Mouse (Mus musculus) neural tube, embryonic 14.5 days (tissue): ENCODE measurements around the gene Morc3. TPM values are rescaled to one million over a fixed set of nuclear protein-coding genes. Genes with fewer than 3 reads are reported as not detected.

Experiments
- ATAC-seq: fragments of 200-750 bp; cut with Nextera tagmentation; 2 replicates; pipeline ENCODE4 v1.8.0; 2017; ENCODE audit warnings: low read depth, mild to moderate bottlenecking, moderate TSS enrichment, moderate library complexity
- H3K27ac ChIP-seq: fragments of 300-500 bp; sonication (generic); 2 replicates; pipeline ENCODE4 v1.5.1; 2014; ENCODE audit warnings: low read depth, mild to moderate bottlenecking, control low read depth, low read length, moderate library complexity, mixed read lengths
- H3K27me3 ChIP-seq: fragments of 300-500 bp; sonication (generic); 2 replicates; pipeline ENCODE4 v1.6.1; 2014; ENCODE audit warnings: low read length; ENCODE audit not compliant: control insufficient read depth, insufficient read depth
- H3K36me3 ChIP-seq: fragments of 300-500 bp; sonication (generic); 2 replicates; pipeline ENCODE4 v1.6.1; 2014; ENCODE audit warnings: low read length, mixed read lengths; ENCODE audit not compliant: control insufficient read depth, insufficient read depth
- H3K4me1 ChIP-seq: fragments of 300-500 bp; sonication (generic); 2 replicates; pipeline ENCODE4 v1.6.1; 2014; ENCODE audit warnings: low read length; ENCODE audit not compliant: control insufficient read depth, insufficient read depth
- H3K4me2 ChIP-seq: fragments of 300-500 bp; sonication (generic); 2 replicates; pipeline ENCODE4 v1.6.1; 2014; ENCODE audit warnings: mild to moderate bottlenecking, low read depth, low read length, control low read depth
- H3K4me3 ChIP-seq: fragments of 300-500 bp; sonication (generic); 2 replicates; pipeline ENCODE4 v1.5.1; 2014; ENCODE audit warnings: low read depth, low read length, control low read depth, mixed read lengths
- H3K9ac ChIP-seq: fragments of 300-500 bp; sonication (generic); replicated peaks from 2 replicates; pipeline ENCODE4 v1.6.1; 2014; ENCODE audit warnings: low read depth, mild to moderate bottlenecking, control low read depth, low read length, mixed read lengths
- H3K9me3 ChIP-seq: fragments of 300-500 bp; sonication (generic); 2 replicates; pipeline ENCODE4 v1.6.1; 2016; ENCODE audit warnings: low read length; ENCODE audit not compliant: control insufficient read depth
- WGBS: fragments of 180-500 bp; shearing (Covaris S2); extraction: QIAGEN DNeasy Blood & Tissue Kit; methylation state at CpG from one replicate; pipeline ENCODE4 v1.1.7; 2014; 5-methylcytosine and 5-hydroxymethylcytosine counted together
- polyA plus RNA-seq: library from polyadenylated mRNA; unstranded; fragments of >200 nt; fragmentation: Nextera tagmentation; extraction: Ambion mirVana; gene quantifications from 2 replicates; pipeline ENCODE4 v1.2.1, GENCODE M21; 2014

Gene Morc3
- polyA plus RNA-seq, 1 experiment from 2014 or later, result 39.9 TPM

DNA sequence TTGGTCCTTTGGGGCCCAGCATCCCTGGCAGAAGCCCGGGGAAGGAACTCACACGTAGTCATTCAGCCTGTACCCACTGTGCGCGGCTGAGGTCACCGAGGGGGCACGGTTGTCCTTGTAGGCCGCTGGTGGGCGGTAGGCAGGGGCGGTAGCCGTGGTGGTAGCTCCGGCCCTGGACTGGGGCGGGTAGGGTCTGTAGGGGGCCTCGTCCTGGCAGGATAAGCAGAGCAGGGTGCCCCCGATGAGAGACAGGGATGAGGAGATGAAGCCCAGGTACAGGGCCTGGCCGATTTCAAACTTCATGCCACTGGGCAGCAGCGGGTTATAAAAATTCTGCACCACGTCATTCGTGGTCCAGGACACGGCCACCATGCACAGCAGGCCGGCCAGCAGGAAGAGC is 87.3 kb downstream of the Morc3 start:
- H3K36me3 ChIP-seq, result no peaks in the 10 kb centered on the region
- WGBS, result 69% methylated on average over 20 of the region's 20 CpGs
- ATAC-seq, result 0 out of 2 replicates have a peak, but pooled peaks have one; percentile 9
- H3K4me1 ChIP-seq, result no peaks in the 10 kb centered on the region
- no peaks in the 10 kb centered on the region for H3K9me3 ChIP-seq
- H3K27me3 ChIP-seq, result no peaks in the 10 kb centered on the region
- H3K4me3 ChIP-seq, result no peak overlapping the region
- no peak overlapping the region for H3K4me2 ChIP-seq
- no peak overlapping the region for H3K9ac ChIP-seq
- no peak overlapping the region for H3K27ac ChIP-seq

DNA sequence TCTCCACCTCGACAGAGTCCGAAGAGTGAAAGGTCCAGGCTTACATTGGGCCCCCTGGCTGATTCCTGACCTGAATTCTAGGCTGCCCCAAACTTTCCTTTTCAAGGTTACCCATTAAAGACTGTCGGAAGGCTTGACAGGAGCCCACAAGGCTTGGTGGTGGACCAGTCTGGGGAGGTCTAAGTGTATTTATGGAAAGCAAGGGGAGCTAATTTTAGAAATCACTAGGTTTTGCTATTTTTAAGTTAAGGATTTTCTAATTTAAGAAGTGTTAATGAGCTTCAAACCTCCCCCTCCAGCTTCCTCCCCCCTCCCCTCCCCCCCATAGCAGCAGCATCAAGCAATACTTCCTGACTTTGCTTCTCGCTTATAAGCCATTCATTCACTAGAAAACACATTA is 88.8 kb downstream of the Morc3 start:
- no peak overlapping the region for H3K27ac ChIP-seq
- ATAC-seq, result no peak
- no peak overlapping the region for H3K9ac ChIP-seq
- WGBS, result 79% methylated on average over 4 of the region's 4 CpGs
- H3K4me2 ChIP-seq, result no peak overlapping the region
- no peaks in the 10 kb centered on the region for H3K27me3 ChIP-seq
- H3K36me3 ChIP-seq, result no peaks in the 10 kb centered on the region
- no peaks in the 10 kb centered on the region for H3K9me3 ChIP-seq
- no peak overlapping the region for H3K4me3 ChIP-seq
- H3K4me1 ChIP-seq, result no peaks in the 10 kb centered on the region

DNA sequence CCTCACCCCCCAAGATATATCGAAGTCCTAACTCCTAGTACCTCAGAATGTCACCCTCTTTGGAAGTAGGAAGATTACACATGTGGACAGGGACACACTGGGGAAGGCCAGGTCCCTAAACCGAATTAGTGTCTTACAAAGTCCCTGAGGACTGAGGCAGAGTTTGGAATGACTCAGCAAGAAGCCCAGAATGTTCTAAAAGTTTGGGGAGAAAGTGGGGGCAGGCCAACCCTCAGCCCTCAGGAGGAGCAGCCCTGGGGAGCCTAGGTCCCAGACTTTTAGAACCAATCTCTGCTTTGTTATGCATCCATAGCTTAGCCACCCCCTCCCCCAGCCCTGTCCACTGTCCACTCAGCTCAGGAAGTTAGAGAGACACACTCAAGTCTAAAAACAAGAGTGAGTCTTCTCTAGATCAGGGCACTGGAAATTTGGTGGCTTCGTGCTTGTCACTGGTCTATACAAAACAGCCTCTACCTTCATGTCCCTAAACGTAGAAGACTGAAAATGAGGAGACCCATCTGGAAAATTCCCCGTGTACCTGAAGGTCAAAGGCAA is 91.0 kb downstream of the Morc3 start:
- no peaks in the 10 kb centered on the region for H3K36me3 ChIP-seq
- no peaks in the 10 kb centered on the region for H3K27me3 ChIP-seq
- H3K27ac ChIP-seq, result no peak overlapping the region
- H3K4me3 ChIP-seq, result no peak overlapping the region
- ATAC-seq, result no peak
- H3K9ac ChIP-seq, result no peak overlapping the region
- no peaks in the 10 kb centered on the region for H3K9me3 ChIP-seq
- 80% methylated on average over 5 of the region's 5 CpGs for WGBS
- no peaks in the 10 kb centered on the region for H3K4me1 ChIP-seq
- H3K4me2 ChIP-seq, result no peak overlapping the region

DNA sequence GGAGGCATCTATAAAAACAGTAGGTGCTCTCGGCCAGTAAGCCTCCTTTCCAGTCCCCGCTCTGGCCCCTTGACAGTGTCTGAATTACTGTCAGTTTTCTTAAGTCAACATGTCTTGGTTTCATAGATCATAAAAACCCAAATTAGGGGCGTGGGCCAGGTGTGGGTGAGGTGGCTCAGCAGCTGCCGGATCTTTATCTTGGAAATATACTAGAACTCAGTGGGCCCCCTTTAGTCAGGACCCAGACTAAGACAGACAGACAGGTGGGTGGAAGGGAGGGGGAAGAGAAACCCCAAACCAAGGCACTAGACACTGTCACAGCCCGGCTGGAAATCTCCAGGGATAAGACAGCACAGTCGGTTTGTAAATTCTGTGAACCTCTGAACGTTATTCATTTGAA is 91.9 kb downstream of the Morc3 start:
- WGBS, result 80% methylated on average over 7 of the region's 7 CpGs
- Histone ChIP-seq H3K27me3 (no peaks in the 10 kb centered on the region), H3K27ac (no peak overlapping the region), H3K9ac (no peak overlapping the region), H3K4me2 (no peak overlapping the region), H3K36me3 (no peaks in the 10 kb centered on the region), H3K4me3 (no peak overlapping the region), H3K9me3 (no peaks in the 10 kb centered on the region), H3K4me1 (no peaks in the 10 kb centered on the region)
- ATAC-seq, result no peak

Other genes starting within 250 kb of the Morc3 start
- gene Setd4, start 228.1 kb upstream of the Morc3 start, polyA plus RNA-seq, result 12.3 and 19.9 TPM in 2 replicates
- 143 and 146 TPM in 2 replicates for gene Cbr1, start 226.3 kb upstream of the Morc3 start, polyA plus RNA-seq
- gene Gm5678, start 204.0 kb upstream of the Morc3 start, polyA plus RNA-seq, result 0.30 TPM in 1 of 2 replicates, not detected in the other
- 0.82 and 0.99 TPM in 2 replicates for gene Cbr3, start 148.9 kb upstream of the Morc3 start, polyA plus RNA-seq
- gene Dop1b, start 120.2 kb upstream of the Morc3 start, polyA plus RNA-seq, result 43.7 and 44.9 TPM in 2 replicates
- gene Chaf1b, start 51.8 kb downstream of the Morc3 start, polyA plus RNA-seq, result 16.0 and 16.5 TPM in 2 replicates
- gene Cldn14, start 176.7 kb downstream of the Morc3 start, polyA plus RNA-seq, result not detected in 2 replicates